Comparison of ENCODE assay signal across 12 mouse cellular contexts in genomic region chr10:76859355-76860127, GRCm38 (mm10).
A peak's percentile ranks its signal among the peaks of the same experiment; 100 is the strongest.
DNase-seq lines count a peak whose midpoint lies in the region; ATAC-seq and TF ChIP-seq lines count a peak whose summit lies in the region.
"Had no signal": no experiment of that assay in that cellular context is flagged by ENCODE, and none has a peak within 500 bp of the region (broad histone marks: within the 10 kb centered on the region; RNA-seq: fewer than 3 reads in every experiment).

No protein-coding gene starts in this region.

- TF ChIP-seq CTCF in hindbrain, postnatal 0 days (IDR thresholded peaks at IDR 0.05; ENCODE audit: low read depth) = no peak
- no peak for TF ChIP-seq CTCF in stomach, postnatal 0 days (IDR thresholded peaks at IDR 0.05; ENCODE audit: low read depth)

- no peaks in the 10 kb centered on the region for H3K27me3 ChIP-seq in embryonic facial prominence, embryonic 14.5 days (replicated peaks; ENCODE audit: control insufficient read depth, insufficient read depth, low read length)
- no peaks in the 10 kb centered on the region for H3K27me3 ChIP-seq in embryonic facial prominence, embryonic 10.5 days (replicated peaks; ENCODE audit: low read depth, poor library complexity, severe bottlenecking)
- no peaks in the 10 kb centered on the region for H3K27me3 ChIP-seq in kidney, embryonic 16.5 days (ENCODE audit: insufficient read depth, low read length)
- H3K27me3 ChIP-seq in hindbrain, postnatal 0 days (ENCODE audit: insufficient read depth, low read length) = no peaks in the 10 kb centered on the region
- H3K27me3 ChIP-seq in stomach, postnatal 0 days (ENCODE audit: control insufficient read depth, insufficient read depth, low read length) = no peaks in the 10 kb centered on the region
- H3K27me3 ChIP-seq in kidney, embryonic 14.5 days (ENCODE audit: control insufficient read depth, insufficient read depth, low read length) = no peaks in the 10 kb centered on the region
- H3K27me3 ChIP-seq: heart, embryonic 12.5 days had no signal

- peaks cover 6% of the 10 kb centered on the region; the same call in 1 of the 2 replicates for H3K4me1 ChIP-seq in embryonic facial prominence, embryonic 14.5 days (ENCODE audit: control insufficient read depth, insufficient read depth, low read length)
- peaks cover 3% of the 10 kb centered on the region; the same call in 1 of the 2 replicates for H3K4me1 ChIP-seq in embryonic facial prominence, embryonic 10.5 days
- H3K4me1 ChIP-seq in kidney, embryonic 16.5 days (ENCODE audit: insufficient read depth, low read length) = peaks cover 7% of the 10 kb centered on the region
- peaks cover 9% of the 10 kb centered on the region for H3K4me1 ChIP-seq in hindbrain, postnatal 0 days (ENCODE audit: insufficient read depth, low read length)
- H3K4me1 ChIP-seq in stomach, postnatal 0 days (replicated peaks; ENCODE audit: control insufficient read depth, insufficient read depth) = no peaks in the 10 kb centered on the region
- H3K4me1 ChIP-seq in kidney, embryonic 14.5 days (ENCODE audit: control insufficient read depth, insufficient read depth, low read length) = 0 out of 2 replicates have a peak, but pooled peaks cover 7% of the 10 kb centered on the region
- H3K4me1 ChIP-seq: heart, embryonic 12.5 days had no signal

- no peak for TF ChIP-seq EP300 in stomach, postnatal 0 days (optimal IDR thresholded peaks at IDR 0.05)

- no peak overlapping the region for H3K4me2 ChIP-seq in embryonic facial prominence, embryonic 14.5 days (ENCODE audit: low read depth, low read length)
- no peak overlapping the region for H3K4me2 ChIP-seq in kidney, embryonic 16.5 days (replicated peaks; ENCODE audit: low read depth, low read length)
- H3K4me2 ChIP-seq in hindbrain, postnatal 0 days (ENCODE audit: low read depth, low read length) = peak overlapping the region; percentile 5; the same call in 1 of the 2 replicates
- no peak overlapping the region for H3K4me2 ChIP-seq in stomach, postnatal 0 days (replicated peaks; ENCODE audit: low read depth)
- no peak overlapping the region for H3K4me2 ChIP-seq in kidney, embryonic 14.5 days (replicated peaks; ENCODE audit: low read depth, low read length)
- H3K4me2 ChIP-seq: heart, embryonic 12.5 days had no signal

- ATAC-seq in embryonic facial prominence, embryonic 14.5 days (ENCODE audit: low read depth) = no peak
- ATAC-seq in kidney, embryonic 16.5 days (ENCODE audit: low FRiP score, low TSS enrichment) = no peak
- peak; percentile 76 for ATAC-seq in hindbrain, postnatal 0 days
- no peak for ATAC-seq in stomach, postnatal 0 days (ENCODE audit: low FRiP score, low TSS enrichment)
- no peak for ATAC-seq in kidney, embryonic 14.5 days (ENCODE audit: low FRiP score, low TSS enrichment)

- H3K36me3 ChIP-seq in embryonic facial prominence, embryonic 14.5 days (ENCODE audit: control insufficient read depth, insufficient read depth, low read length) = no peaks in the 10 kb centered on the region
- H3K36me3 ChIP-seq in embryonic facial prominence, embryonic 10.5 days (replicated peaks) = no peaks in the 10 kb centered on the region
- no peaks in the 10 kb centered on the region for H3K36me3 ChIP-seq in kidney, embryonic 16.5 days (ENCODE audit: insufficient read depth, low read length)
- no peaks in the 10 kb centered on the region for H3K36me3 ChIP-seq in hindbrain, postnatal 0 days (ENCODE audit: insufficient read depth, low read length)
- H3K36me3 ChIP-seq in stomach, postnatal 0 days (ENCODE audit: control insufficient read depth, insufficient read depth, low read length) = no peaks in the 10 kb centered on the region
- no peaks in the 10 kb centered on the region for H3K36me3 ChIP-seq in kidney, embryonic 14.5 days (ENCODE audit: control insufficient read depth, insufficient read depth, low read length)
- H3K36me3 ChIP-seq: heart, embryonic 12.5 days had no signal

- H3K27ac ChIP-seq in embryonic facial prominence, embryonic 14.5 days (replicated peaks; ENCODE audit: low read depth, low read length) = no peak overlapping the region
- no peak overlapping the region for H3K27ac ChIP-seq in embryonic facial prominence, embryonic 10.5 days (replicated peaks)
- no peak overlapping the region for H3K27ac ChIP-seq in kidney, embryonic 16.5 days (ENCODE audit: low read length)
- H3K27ac ChIP-seq in hindbrain, postnatal 0 days = peak overlapping the region; percentile 41; the same call in 1 of the 2 replicates
- H3K27ac ChIP-seq in stomach, postnatal 0 days (replicated peaks) = no peak overlapping the region
- no peak overlapping the region for H3K27ac ChIP-seq in kidney, embryonic 14.5 days (ENCODE audit: low read depth, low read length)
- H3K27ac ChIP-seq: layer of hippocampus, adult 2 months; liver, embryonic 14.5 days had no signal

- H3K4me3 ChIP-seq in embryonic facial prominence, embryonic 14.5 days (ENCODE audit: low read depth, low read length) = no peak overlapping the region
- no peak overlapping the region for H3K4me3 ChIP-seq in embryonic facial prominence, embryonic 10.5 days
- no peak overlapping the region for H3K4me3 ChIP-seq in kidney, embryonic 16.5 days (ENCODE audit: low read length)
- no peak overlapping the region for H3K4me3 ChIP-seq in hindbrain, postnatal 0 days (ENCODE audit: low read length)
- H3K4me3 ChIP-seq in stomach, postnatal 0 days (ENCODE audit: low read depth, low read length) = no peak overlapping the region
- no peak overlapping the region for H3K4me3 ChIP-seq in kidney, embryonic 14.5 days (ENCODE audit: low read length)
- H3K4me3 ChIP-seq: heart, embryonic 12.5 days; layer of hippocampus, adult 2 months had no signal

- peak; percentile 34 for DNase-seq in embryonic facial prominence, embryonic 14.5 days (ENCODE audit: low spot score)
- DNase-seq in embryonic facial prominence, embryonic 10.5 days (ENCODE audit: low spot score) = no peak
- DNase-seq in kidney, postnatal 4 days = peak; percentile 16 to 34
- peak; percentile 42 for DNase-seq in MN1 (ENCODE audit: low spot score)
- DNase-seq in hindbrain, postnatal 0 days (ENCODE audit: low spot score) = peak; percentile 54
- no peak for DNase-seq in stomach, postnatal 0 days (ENCODE audit: low spot score)
- DNase-seq: cerebellum, adult 2 months had no signal

- WGBS in embryonic facial prominence, embryonic 14.5 days = 61% methylated on average over 12 of the region's 12 CpGs
- 86% methylated on average over 12 of the region's 12 CpGs for WGBS in embryonic facial prominence, embryonic 10.5 days
- 66% methylated on average over 12 of the region's 12 CpGs for WGBS in kidney, embryonic 16.5 days
- WGBS in hindbrain, postnatal 0 days = 35% methylated on average over 12 of the region's 12 CpGs
- WGBS in stomach, postnatal 0 days = 61% methylated on average over 12 of the region's 12 CpGs
- 68% methylated on average over 12 of the region's 12 CpGs for WGBS in kidney, embryonic 14.5 days

- no peaks in the 10 kb centered on the region for H3K9me3 ChIP-seq in embryonic facial prominence, embryonic 14.5 days (ENCODE audit: control insufficient read depth, low read length)
- H3K9me3 ChIP-seq in embryonic facial prominence, embryonic 10.5 days = no peaks in the 10 kb centered on the region
- H3K9me3 ChIP-seq in kidney, embryonic 16.5 days (ENCODE audit: low read length) = no peaks in the 10 kb centered on the region
- no peaks in the 10 kb centered on the region for H3K9me3 ChIP-seq in hindbrain, postnatal 0 days (ENCODE audit: low read length)
- no peaks in the 10 kb centered on the region for H3K9me3 ChIP-seq in stomach, postnatal 0 days (ENCODE audit: control insufficient read depth, low read length)
- no peaks in the 10 kb centered on the region for H3K9me3 ChIP-seq in kidney, embryonic 14.5 days (ENCODE audit: control insufficient read depth, low read length)
- H3K9me3 ChIP-seq: heart, embryonic 12.5 days had no signal

- H3K9ac ChIP-seq in embryonic facial prominence, embryonic 14.5 days (ENCODE audit: low read depth, low read length) = no peak overlapping the region
- H3K9ac ChIP-seq in kidney, embryonic 16.5 days (replicated peaks; ENCODE audit: low read length) = no peak overlapping the region
- no peak overlapping the region for H3K9ac ChIP-seq in hindbrain, postnatal 0 days (replicated peaks; ENCODE audit: low read length)
- no peak overlapping the region for H3K9ac ChIP-seq in stomach, postnatal 0 days (ENCODE audit: low read length)
- H3K9ac ChIP-seq in kidney, embryonic 14.5 days (ENCODE audit: low read depth, low read length) = no peak overlapping the region
- H3K9ac ChIP-seq: heart, embryonic 12.5 days; liver, embryonic 14.5 days had no signal

Comparison
In these comparisons a context has a peak if more than half of its experiments do, and no peak if none do; other contexts are left out.
1. DNase-seq: peak in embryonic facial prominence, embryonic 14.5 days (single experiment), kidney, postnatal 4 days (2 of 2), MN1 (single experiment) and hindbrain, postnatal 0 days (single experiment); none in embryonic facial prominence, embryonic 10.5 days (single experiment) and stomach, postnatal 0 days (single experiment).